Mouse (Mus musculus): ENCODE measurements around the gene Plk4. TPM values are rescaled to one million over a fixed set of nuclear protein-coding genes. Genes with fewer than 3 reads are reported as not detected.
"Not testable (repeated sequence)": the region's sequence is repeated elsewhere in the genome, so short reads cannot be mapped to it uniquely, and the experiment has no call there.

Gene Plk4
- total RNA-seq (2022) = 1 to 10 TPM; 4.2 to 8.7 (median 5.5) TPM

DNA sequence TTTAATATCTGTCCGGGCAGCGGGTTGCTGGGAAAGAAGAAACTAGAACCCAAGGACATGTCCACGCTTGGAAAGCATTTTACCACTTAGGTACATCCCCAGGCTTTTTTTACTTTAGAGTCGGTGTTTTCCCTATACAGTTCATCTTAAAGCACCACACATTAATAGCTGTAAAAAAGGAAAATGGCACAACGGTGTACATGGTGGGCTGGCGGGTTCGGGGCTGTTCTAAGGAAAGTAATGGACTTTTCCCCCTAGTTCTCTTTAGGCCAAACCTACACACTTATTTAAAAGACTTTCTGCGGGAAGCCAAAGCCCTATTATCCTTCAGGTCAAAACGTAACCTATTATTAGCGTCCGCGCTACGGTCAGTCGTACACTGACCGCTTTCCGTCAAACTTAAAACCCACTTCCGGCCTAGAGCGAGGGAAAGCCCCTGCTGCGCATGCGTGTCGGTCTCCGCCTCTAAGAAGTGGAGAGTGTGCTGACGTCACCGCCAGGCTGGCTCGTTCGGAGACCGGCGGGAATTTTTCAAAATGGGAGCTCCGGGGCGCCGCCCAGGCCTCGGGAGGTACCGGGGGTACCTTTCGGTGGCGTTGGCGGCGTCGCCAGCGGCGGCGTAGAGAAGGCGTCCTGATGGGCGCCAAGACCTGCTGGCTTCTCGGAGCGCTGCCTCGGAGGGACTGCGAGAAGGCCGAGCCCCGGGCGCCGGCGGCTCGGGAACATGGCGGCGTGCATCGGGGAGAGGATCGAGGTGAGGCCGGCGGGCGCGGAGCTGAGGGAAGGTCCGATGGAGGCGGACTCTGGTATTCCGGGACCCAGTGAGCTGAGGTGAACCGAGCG lies at the start of gene Plk4:
TSS of gene Plk4 (plus strand) at position 490 of the 843 bp plus-strand sequence.
- DNase-seq = peak; percentile 96

DNA sequence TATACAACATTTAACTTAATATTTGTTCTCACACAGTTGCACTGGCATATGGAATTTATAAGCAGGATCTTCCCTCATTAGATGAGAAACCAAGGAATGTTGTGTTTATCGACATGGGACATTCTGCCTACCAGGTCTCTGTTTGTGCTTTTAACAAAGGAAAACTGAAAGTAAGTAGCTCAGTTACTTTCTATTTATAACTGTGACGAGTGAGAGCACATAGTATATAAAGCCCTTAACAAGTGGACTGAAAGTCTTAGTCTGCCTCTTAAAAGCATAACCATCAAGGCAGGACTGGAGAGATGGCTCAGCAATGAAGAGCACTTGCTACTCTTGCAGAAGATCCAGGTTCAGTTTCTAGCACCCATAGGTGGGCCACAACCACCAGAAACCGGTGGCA lies 39.1 kb upstream of the Plk4 start:
- DNase-seq = no peak

DNA sequence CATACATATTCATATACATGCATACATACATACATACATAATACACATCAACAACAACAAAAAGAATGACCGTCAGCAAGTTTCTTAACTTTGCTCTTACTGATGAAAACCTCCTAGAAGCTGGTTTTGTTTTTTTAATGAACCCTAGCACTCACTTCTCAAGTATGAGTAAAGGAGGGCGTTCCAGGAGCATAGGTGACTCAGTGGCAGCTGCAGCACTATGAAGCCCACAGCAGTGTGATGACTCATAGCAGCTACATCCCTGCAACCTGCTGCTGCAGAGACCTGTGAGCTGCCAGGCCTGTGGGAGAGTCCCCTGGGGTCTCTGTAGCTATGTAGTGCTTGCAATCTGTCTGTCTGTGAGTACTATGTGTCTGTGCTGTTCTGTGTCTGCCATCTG lies 38.5 kb upstream of the Plk4 start:
- DNase-seq = no peak

DNA sequence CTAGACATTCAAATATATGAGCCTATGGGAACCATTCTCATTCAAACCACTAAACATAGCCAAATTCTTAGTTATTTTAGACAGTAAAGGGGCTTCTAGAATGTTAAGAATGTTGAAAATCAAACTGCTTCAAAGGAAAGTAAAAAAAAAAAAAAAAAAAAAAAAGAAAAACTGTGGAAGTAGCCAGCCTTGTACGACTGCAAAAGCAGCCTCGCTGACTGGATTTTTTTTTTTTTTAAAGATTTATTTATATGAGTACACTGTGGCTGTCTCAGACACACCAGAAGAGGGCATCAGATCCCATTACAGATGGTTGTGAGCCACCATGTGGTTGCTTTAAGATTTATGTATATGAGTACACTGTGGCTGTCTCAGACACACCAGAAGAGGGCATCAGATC lies 6.0 kb upstream of the Plk4 start:
- no peak for DNase-seq

DNA sequence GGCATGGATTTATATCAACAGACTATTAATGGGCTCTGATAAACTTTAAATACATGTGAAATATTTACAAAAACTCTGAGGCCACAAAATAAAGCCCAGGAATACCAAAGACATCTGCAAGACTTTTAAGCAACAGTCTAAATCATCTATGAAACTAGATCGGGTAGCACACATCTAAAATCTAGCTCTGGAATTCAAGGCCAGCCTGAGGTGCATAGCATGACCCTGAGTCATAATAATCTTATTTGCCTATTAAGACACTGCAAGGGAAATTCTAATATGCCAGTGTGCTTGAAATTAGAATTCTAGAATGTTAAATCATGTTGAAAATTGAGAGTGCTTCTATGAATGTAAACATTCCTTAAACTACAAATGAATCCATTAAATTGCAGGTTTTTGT lies 1.8 kb upstream of the Plk4 start:
- DNase-seq = no peak

DNA sequence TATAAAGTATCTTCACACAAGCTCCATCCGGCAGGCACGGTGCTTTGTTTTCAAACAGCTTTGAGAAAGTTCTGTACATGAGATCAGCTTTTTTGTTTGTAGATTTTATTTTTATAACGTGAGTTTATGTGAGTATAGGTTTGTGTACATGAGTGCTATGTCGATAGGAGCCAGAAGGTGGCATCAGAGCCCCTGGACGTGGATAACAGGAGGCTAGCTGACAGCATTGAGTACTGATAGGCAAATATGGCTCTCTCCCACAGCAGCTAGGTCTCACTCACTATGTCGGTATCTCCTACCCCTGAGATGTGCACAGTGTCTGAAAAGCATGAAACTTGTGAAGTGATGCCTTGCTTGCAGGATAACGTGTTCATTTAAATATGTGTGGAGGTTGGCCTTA lies 1.3 kb upstream of the Plk4 start:
- DNase-seq = peak; percentile 25

DNA sequence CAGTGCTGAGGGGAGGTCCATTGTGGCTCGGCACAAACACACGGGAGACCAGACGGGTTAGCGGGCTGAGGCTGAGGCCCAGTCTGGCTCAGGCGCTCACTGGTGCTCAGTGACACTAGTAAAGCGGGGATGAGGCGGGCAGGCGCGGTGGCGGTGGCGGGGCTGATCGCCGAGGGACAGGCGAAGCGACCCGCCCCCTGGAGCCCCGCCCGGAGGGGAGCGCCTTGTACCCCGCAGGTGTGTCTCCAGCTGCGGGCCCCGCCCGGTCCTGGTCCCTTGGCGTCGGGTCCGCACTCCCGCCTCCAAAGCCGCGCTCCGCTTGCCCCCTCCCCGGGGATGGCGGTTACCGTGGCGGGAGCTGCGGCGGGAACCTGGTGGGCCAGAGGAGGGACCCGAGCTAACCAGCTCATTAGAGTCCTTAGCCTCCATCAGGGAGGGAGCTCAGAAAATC lies 579 bp downstream of the Plk4 start:
- no peak for DNase-seq

DNA sequence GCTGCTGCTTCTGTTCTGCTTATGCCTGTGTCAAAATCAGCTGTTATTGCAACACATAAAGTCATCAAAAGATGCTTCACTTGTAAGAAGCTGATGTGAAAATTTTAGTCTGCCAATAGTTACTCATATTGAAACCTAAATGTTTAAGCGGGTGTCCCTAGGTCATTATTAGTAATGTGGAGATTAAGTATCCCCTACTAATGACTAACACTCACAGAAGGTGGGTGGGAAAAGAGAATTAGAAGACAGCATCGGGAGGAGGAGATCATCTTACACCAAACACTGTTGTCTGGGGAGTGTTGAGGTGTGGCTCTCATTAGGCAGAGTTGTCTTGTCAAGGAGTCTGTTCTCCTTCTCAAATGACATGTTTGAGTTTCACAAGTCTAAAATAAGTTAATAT lies 7.1 kb downstream of the Plk4 start:
- no peak for DNase-seq

DNA sequence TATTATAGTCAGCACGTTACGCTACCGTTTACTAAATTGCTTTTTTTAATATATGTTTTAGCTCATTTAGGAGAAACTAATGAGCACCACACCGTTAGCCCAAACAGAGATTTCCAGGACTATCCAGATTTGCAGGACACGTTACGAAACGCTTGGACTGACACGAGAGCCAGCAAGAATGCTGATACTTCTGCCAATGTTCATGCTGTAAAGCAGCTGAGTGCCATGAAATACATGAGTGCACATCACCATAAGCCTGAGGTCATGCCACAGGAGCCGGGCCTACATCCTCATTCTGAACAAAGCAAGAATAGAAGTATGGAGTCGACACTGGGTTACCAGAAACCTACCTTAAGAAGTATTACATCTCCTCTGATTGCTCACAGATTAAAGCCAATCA lies 8.9 kb downstream of the Plk4 start:
- no peak for DNase-seq

DNA sequence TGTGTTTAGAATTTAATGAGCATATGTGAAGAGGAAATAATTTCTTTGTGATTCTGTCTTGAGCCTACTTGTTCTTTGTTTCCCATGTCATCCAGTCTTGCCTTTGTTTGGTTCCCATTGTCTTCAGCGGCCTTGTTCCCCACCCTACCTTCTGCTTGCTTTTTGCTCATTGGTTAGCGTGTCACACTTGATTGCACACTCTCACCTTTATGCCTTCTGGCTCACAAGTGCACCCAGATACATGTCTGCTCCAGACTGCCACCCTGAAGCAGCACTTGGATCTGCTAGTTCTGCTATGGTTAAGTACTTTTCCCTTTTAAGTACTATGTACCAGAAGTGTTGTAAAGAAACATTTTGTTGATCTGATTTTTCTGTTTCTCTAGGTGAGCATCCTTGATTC lies 10.1 kb downstream of the Plk4 start:
- DNase-seq = no peak

DNA sequence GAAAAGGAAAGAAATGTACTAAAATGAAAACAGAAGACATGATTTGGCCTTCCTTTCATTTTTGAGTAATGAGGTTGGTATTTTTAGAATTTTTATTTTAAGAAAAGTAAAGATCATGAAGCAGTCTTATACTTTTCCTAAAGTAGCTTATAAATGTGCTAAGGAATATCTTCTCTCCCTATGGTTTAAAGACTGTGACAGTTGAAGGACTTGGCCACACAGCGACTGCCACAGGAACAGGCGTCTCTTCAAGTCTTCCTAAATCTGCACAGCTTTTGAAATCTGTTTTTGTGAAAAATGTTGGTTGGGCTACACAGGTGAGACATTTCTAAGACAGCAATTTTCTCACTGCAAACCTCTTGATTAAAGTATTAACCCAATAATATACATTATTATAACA lies 13.5 kb downstream of the Plk4 start:
- no peak for DNase-seq

DNA sequence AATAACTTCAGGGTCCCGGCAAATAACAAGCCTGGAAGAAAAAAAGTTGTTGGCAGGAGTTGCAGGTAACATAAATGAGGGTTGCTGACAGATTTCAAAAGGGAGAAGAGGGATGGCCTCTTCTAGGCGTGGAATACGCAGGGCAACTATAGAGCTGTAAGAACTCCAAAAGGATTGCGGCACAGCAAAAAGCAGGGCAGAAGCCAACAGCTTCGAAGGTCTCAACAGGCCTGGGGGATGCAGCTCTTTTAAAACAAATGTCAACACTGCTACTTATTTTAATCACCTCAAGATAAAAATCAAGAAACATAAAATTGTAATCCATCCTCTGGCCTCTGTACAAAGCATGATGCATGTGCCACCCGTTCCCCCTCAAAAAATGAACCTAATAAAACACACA lies 45.7 kb downstream of the Plk4 start:
- DNase-seq = peak; percentile 9

DNA sequence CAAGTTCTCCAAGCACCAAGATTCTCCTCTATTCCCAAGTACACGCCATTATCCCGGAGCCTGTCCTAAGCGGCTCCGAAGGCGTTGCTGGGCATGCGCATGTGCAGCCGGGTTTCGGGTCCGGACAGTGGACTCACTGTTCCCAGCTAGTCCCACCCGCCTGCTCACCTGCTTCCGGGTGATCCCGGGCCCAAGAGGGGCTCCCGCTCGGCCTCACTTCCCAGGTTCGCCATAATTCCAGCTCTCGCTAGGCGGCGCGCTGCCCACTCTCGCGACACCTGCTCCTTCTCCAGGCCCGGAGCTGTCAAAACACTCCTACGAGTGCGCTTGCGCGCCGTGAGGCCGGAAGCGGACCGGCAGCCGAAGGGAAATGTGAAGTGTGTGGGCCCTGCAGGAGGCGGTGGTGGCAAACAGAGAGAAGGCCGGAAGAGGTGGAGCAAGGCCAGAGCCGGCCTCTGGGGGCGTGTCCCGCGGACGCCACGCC lies 46.7 kb downstream of the Plk4 start, which contains the start of gene Mfsd8:
TSS of gene Mfsd8 (minus strand) at position 414 of the 484 bp plus-strand sequence.
- DNase-seq = peak; percentile 97

DNA sequence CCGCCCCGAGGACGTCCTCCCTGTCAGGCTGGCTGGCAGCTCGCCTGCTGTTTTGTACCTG lies 47.0 kb downstream of the Plk4 start, which contains the start of gene Abhd18:
TSS of gene Abhd18 (plus strand) at position 14 of the 61 bp plus-strand sequence.
- DNase-seq = not testable (repeated sequence)

DNA sequence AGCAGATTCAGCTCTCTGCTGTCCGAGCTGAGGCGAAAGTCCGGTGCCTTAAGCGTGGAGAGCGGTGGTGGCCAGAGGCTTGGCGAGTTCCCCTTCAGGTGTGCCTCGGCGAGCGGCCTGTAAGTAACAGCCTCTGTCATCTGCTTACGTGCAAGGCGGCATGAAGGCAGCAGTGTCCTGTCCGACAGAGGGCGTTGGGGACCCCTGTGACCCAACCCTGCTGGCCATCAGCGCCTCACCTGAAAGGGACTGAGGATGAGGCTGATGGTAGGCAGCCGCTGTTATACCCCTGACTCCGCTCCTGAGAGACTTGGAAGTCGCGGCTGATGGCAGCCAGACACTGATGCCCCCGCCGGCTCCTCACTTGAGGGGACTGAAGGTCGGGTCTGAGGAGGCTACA lies 47.2 kb downstream of the Plk4 start:
- DNase-seq = peak; percentile 45

DNA sequence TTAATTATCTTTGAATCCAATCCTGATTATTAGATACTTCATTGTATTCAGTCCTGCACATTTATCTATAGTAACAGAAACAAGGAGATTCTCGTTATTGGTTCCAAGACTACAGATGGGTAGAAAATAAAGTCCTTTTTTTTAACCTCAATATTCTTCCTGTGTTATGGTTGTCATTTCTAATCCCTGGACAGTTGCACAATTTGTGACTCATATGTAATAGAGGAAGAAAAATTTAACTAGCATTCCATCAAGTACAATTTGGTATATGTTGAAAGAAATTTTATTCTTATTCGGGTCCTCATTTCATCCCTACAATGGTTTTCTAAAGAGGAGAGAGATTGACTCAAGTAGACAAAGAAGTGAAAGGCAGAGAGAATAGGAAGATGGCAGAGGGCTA lies 48.1 kb downstream of the Plk4 start:
- not testable (repeated sequence) for DNase-seq

DNA sequence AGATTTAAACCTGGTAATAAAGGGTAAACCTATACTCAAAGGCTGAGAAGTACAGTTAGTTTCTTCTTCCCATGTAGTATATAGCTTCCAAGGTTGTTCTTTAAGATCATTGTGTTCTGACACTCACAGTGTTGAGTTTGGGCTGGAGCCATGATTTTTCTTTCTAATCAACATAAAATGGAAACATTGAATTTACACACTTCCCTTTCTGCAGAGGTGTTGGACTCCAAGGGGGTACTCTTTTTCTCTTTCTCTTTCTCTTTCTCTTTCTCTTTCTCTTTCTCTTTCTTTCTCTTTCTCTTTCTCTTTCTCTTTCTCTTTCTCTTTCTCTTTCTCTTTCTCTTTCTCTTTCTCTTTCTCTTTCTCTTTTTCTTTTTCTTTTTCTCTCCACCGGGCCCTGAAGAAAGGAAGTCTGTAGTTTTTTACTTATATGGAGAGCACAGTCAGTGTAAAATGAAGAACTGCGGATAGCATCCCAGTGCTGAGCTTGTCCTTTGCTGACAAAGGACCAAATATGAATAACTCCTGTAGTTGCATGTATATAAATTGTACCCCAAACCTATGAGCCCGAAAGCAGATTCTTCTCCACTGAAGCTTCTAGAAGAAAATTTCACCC lies 53.4 kb downstream of the Plk4 start:
- DNase-seq = not testable (repeated sequence)

Other genes with a start within 250 kb of the Plk4 start
- gene Slc25a31, start 91.2 kb upstream of the Plk4 start, total RNA-seq (2022) = under 1 TPM in 1 of 4 experiments, not detected in 3; 0.22 TPM
- 100 to 1,000 TPM in 1 of 4 experiments, 10 to 100 TPM in 3; 68.7 to 102 (median 70.5) TPM for gene Hspa4l, start 55.5 kb upstream of the Plk4 start, total RNA-seq (2022)
- 10 to 100 TPM; 18.8 to 28.4 (median 20.2) TPM for gene Mfsd8, start 46.9 kb downstream of the Plk4 start, total RNA-seq (2022)
- 1 to 10 TPM; 4.4 to 8.6 (median 6.9) TPM for gene Abhd18, start 47.0 kb downstream of the Plk4 start, total RNA-seq (2022)
- under 1 TPM in 2 of 4 experiments, not detected in 2; 0.19 to 0.34 TPM for gene 1700034I23Rik, start 102.5 kb downstream of the Plk4 start, total RNA-seq (2022)
- 10 to 100 TPM; 22.3 to 33.3 (median 26.7) TPM for gene Larp1b, start 149.8 kb downstream of the Plk4 start, total RNA-seq (2022)